Mouse (Mus musculus) hindlimb bud, embryonic 11.5 days (tissue): ENCODE results near the gene Hbq1b.
"Not testable (repeated sequence)": the region's sequence is repeated elsewhere in the genome, so short reads cannot be mapped to it uniquely, and the experiment has no call there.

Source experiments
- DNase-seq: peaks from one replicate; pipeline ENCODE4 v3.0.0-alpha.2; 2012; ENCODE audit warnings: low read depth, low spot score; ENCODE audit errors: extremely low spot score

Hbq1b gene

GRCm38 (mm10) chr11:32267188-32267884 is 19.4 kb upstream of the Hbq1b start, which contains the start of gene Nprl3:
TSS of gene Nprl3 (minus strand) at chr11:32267707.
- peak; percentile 72 for DNase-seq

- no peak for DNase-seq
Measured at GRCm38 (mm10) chr11:32267964-32268363, 18.8 kb upstream of the Hbq1b start.

GRCm38 (mm10) chr11:32268952-32269351 is 17.8 kb upstream of the Hbq1b start:
- DNase-seq = no peak

GRCm38 (mm10) chr11:32271178-32271577 is 15.6 kb upstream of the Hbq1b start:
- DNase-seq = no peak

- no peak for DNase-seq
Measured at GRCm38 (mm10) chr11:32276347-32276746, 10.4 kb upstream of the Hbq1b start, which contains the start of gene Hba-x. TSS of gene Hba-x (plus strand) at chr11:32276400.

GRCm38 (mm10) chr11:32277736-32278457 is 8.9 kb upstream of the Hbq1b start:
- no peak for DNase-seq

GRCm38 (mm10) chr11:32278458-32278957 is 8.3 kb upstream of the Hbq1b start:
- DNase-seq = no peak

GRCm38 (mm10) chr11:32280646-32281045 is 6.1 kb upstream of the Hbq1b start:
- DNase-seq = no peak

GRCm38 (mm10) chr11:32281416-32282144 is 5.2 kb upstream of the Hbq1b start:
- DNase-seq = no peak

GRCm38 (mm10) chr11:32283091-32283777 is 3.5 kb upstream of the Hbq1b start, which contains the start of gene Hba-a1:
TSS of gene Hba-a1 (plus strand) at chr11:32283511.
- not testable (repeated sequence) for DNase-seq

GRCm38 (mm10) chr11:32284582-32284981 is 2.2 kb upstream of the Hbq1b start:
- not testable (repeated sequence) for DNase-seq

- DNase-seq = no peak
Measured at GRCm38 (mm10) chr11:32285031-32285775, 1.6 kb upstream of the Hbq1b start.

GRCm38 (mm10) chr11:32285887-32286286 is 878 bp upstream of the Hbq1b start:
- DNase-seq = not testable (repeated sequence)

GRCm38 (mm10) chr11:32287493-32287825 is 694 bp downstream of the Hbq1b start:
- no peak for DNase-seq

- DNase-seq = not testable (repeated sequence)
Measured at GRCm38 (mm10) chr11:32292819-32293218, 6.1 kb downstream of the Hbq1b start.

- DNase-seq = not testable (repeated sequence)
Measured at GRCm38 (mm10) chr11:32293479-32293878, 6.7 kb downstream of the Hbq1b start.

- not testable (repeated sequence) for DNase-seq
Measured at GRCm38 (mm10) chr11:32296203-32296602, 9.4 kb downstream of the Hbq1b start, which contains the start of gene Hba-a2. TSS of gene Hba-a2 (plus strand) at chr11:32296489.

GRCm38 (mm10) chr11:32297417-32297816 is 10.7 kb downstream of the Hbq1b start:
- DNase-seq = not testable (repeated sequence)

- no peak for DNase-seq
Measured at GRCm38 (mm10) chr11:32297866-32298531, 11.2 kb downstream of the Hbq1b start.
